Mouse (Mus musculus) neural tube, embryonic 13.5 days (tissue): Measurements from ENCODE around the gene Ptprh. TPM values are rescaled to one million over a fixed set of nuclear protein-coding genes. Genes with fewer than 3 reads are reported as not detected.

Source experiments
- ATAC-seq: fragments of 200-750 bp; cut with Nextera tagmentation; 2 replicates; pipeline ENCODE4 v1.8.0; 2017; ENCODE audit warnings: low read depth, mild to moderate bottlenecking, moderate TSS enrichment, moderate library complexity
- H3K27ac ChIP-seq: fragments of 300-500 bp; sonication (generic); replicated peaks from 2 replicates; pipeline ENCODE4 v1.5.1; 2015; ENCODE audit warnings: moderate library complexity, mild to moderate bottlenecking, inconsistent platforms
- H3K27me3 ChIP-seq: fragments of 300-500 bp; sonication (generic); 2 replicates; pipeline ENCODE4 v1.6.1; 2015; ENCODE audit warnings: mild to moderate bottlenecking, inconsistent platforms
- H3K36me3 ChIP-seq: fragments of 300-500 bp; sonication (generic); 2 replicates; pipeline ENCODE4 v1.6.1; 2015; ENCODE audit warnings: mild to moderate bottlenecking, inconsistent platforms
- H3K4me1 ChIP-seq: fragments of 300-500 bp; sonication (generic); replicated peaks from 2 replicates; pipeline ENCODE4 v1.6.1; 2015; ENCODE audit warnings: inconsistent platforms
- H3K4me2 ChIP-seq: fragments of 300-500 bp; sonication (generic); 2 replicates; pipeline ENCODE4 v1.6.1; 2015; ENCODE audit warnings: inconsistent platforms, mild to moderate bottlenecking, moderate library complexity
- H3K4me3 ChIP-seq: fragments of 300-500 bp; sonication (generic); 2 replicates; pipeline ENCODE4 v1.5.1; 2015; ENCODE audit warnings: mild to moderate bottlenecking, inconsistent platforms
- H3K9ac ChIP-seq: fragments of 300-500 bp; sonication (generic); 2 replicates; pipeline ENCODE4 v1.6.1; 2015; ENCODE audit warnings: moderate library complexity, mild to moderate bottlenecking, inconsistent platforms
- H3K9me3 ChIP-seq: fragments of 300-500 bp; sonication (generic); 2 replicates; pipeline ENCODE4 v1.6.1; 2016; ENCODE audit warnings: inconsistent platforms
- WGBS: fragments of 180-500 bp; shearing (Covaris S2); methylation state at CpG from one replicate; pipeline ENCODE4 v1.1.7; 2015; 5-methylcytosine and 5-hydroxymethylcytosine counted together
- microRNA-seq: library from miRNA; unstranded; fragments of <30 nt; microRNA quantifications from one replicate; pipeline ENCODE4, GENCODE M21; 2016
- polyA plus RNA-seq: library from polyadenylated mRNA; unstranded; fragments of >200 nt; fragmentation: Nextera tagmentation; extraction: Ambion mirVana; gene quantifications from 2 replicates; pipeline ENCODE4 v1.2.1, GENCODE M21; 2015

Gene Ptprh
- polyA plus RNA-seq, 1 experiment from 2014 or later: 0.31 TPM

GRCm38 (mm10) chr7:4503858-4504257 is 100.0 kb downstream of the Ptprh start:
- no peak overlapping the region for H3K4me3 ChIP-seq
- H3K27me3 ChIP-seq: no peaks in the 10 kb centered on the region
- H3K9ac ChIP-seq: no peak overlapping the region
- H3K27ac ChIP-seq: no peak overlapping the region
- H3K4me2 ChIP-seq: no peak overlapping the region
- ATAC-seq: no peak
- H3K36me3 ChIP-seq: no peaks in the 10 kb centered on the region
- peaks cover 25% of the 10 kb centered on the region for H3K4me1 ChIP-seq
- H3K9me3 ChIP-seq: no peaks in the 10 kb centered on the region
- 88% methylated on average over 5 of the region's 5 CpGs for WGBS

- Histone ChIP-seq H3K27me3 (no peaks in the 10 kb centered on the region), H3K4me2 (no peak overlapping the region; the same call in 1 of the 2 replicates), H3K9me3 (no peaks in the 10 kb centered on the region), H3K4me3 (no peak overlapping the region), H3K4me1 (peaks cover 33% of the 10 kb centered on the region), H3K27ac (no peak overlapping the region), H3K9ac (no peak overlapping the region), H3K36me3 (no peaks in the 10 kb centered on the region)
- WGBS: 77% methylated on average over 4 of the region's 4 CpGs
- no peak for ATAC-seq
Observed at GRCm38 (mm10) chr7:4503100-4503499, 100.7 kb downstream of the Ptprh start.

- Histone ChIP-seq H3K4me1 (peaks cover 38% of the 10 kb centered on the region), H3K36me3 (no peaks in the 10 kb centered on the region), H3K4me2 (peak overlapping the region; percentile 93), H3K27ac (no peak overlapping the region; the same call in 1 of the 2 replicates), H3K9ac (peak overlapping the region; percentile 96), H3K27me3 (no peaks in the 10 kb centered on the region), H3K9me3 (no peaks in the 10 kb centered on the region), H3K4me3 (peak overlapping the region; percentile 84)
- ATAC-seq: peak; percentile 26
- WGBS: 15% methylated on average over 14 of the region's 14 CpGs
Observed at GRCm38 (mm10) chr7:4502421-4503090, 101.3 kb downstream of the Ptprh start.

- no peaks in the 10 kb centered on the region for H3K27me3 ChIP-seq
- peak within 1 kb of the TSS; percentile 93 for H3K4me2 ChIP-seq
- peak within 1 kb of the TSS; percentile 96 for H3K9ac ChIP-seq
- under 1% methylated on average over 62 of the region's 62 CpGs for WGBS
- peak within 1 kb of the TSS; percentile 91 for H3K27ac ChIP-seq
- peaks cover 44% of the 10 kb centered on the region for H3K4me1 ChIP-seq
- ATAC-seq: peak; percentile 94
- peak within 1 kb of the TSS; percentile 84 for H3K4me3 ChIP-seq
- H3K9me3 ChIP-seq: no peaks in the 10 kb centered on the region
- peaks cover 4% of the 10 kb centered on the region for H3K36me3 ChIP-seq
Observed at GRCm38 (mm10) chr7:4501558-4502397, 102.1 kb downstream of the Ptprh start, which contains the start of gene Ppp1r12c. TSS of gene Ppp1r12c (minus strand) at chr7:4501680.

GRCm38 (mm10) chr7:4500892-4501471 is 102.9 kb downstream of the Ptprh start:
- peak overlapping the region; percentile 96 for H3K9ac ChIP-seq
- H3K4me1 ChIP-seq: peaks cover 44% of the 10 kb centered on the region
- H3K27ac ChIP-seq: peak overlapping the region; percentile 91
- H3K9me3 ChIP-seq: no peaks in the 10 kb centered on the region
- H3K36me3 ChIP-seq: peaks cover 12% of the 10 kb centered on the region
- no peaks in the 10 kb centered on the region for H3K27me3 ChIP-seq
- ATAC-seq: peak; percentile 54
- peak overlapping the region; percentile 93 for H3K4me2 ChIP-seq
- peak overlapping the region; percentile 84 for H3K4me3 ChIP-seq
- WGBS: under 1% methylated on average over 40 of the region's 52 CpGs

GRCm38 (mm10) chr7:4499034-4499433 is 104.8 kb downstream of the Ptprh start:
- peaks cover 31% of the 10 kb centered on the region for H3K36me3 ChIP-seq
- H3K4me3 ChIP-seq: peak overlapping the region; percentile 15; the same call in 1 of the 2 replicates
- peak overlapping the region; percentile 96 for H3K9ac ChIP-seq
- H3K27me3 ChIP-seq: no peaks in the 10 kb centered on the region
- H3K4me1 ChIP-seq: peaks cover 44% of the 10 kb centered on the region
- H3K27ac ChIP-seq: peak overlapping the region; percentile 40
- H3K9me3 ChIP-seq: no peaks in the 10 kb centered on the region
- 92% methylated on average over 4 of the region's 4 CpGs for WGBS
- H3K4me2 ChIP-seq: peak overlapping the region; percentile 93
- no peak for ATAC-seq

Small RNA genes lying within 50 kb of the gene (microRNA-seq; reads per million reads assigned to microRNA genes)
- gene Gm23577: not detected

Other genes with a start within 250 kb of the Ptprh start
- 0.07 TPM in 2 replicates for gene Gp6, start 206.3 kb downstream of the Ptprh start, polyA plus RNA-seq
- gene Rdh13, start 158.4 kb downstream of the Ptprh start, polyA plus RNA-seq: 35.9 and 38.6 TPM in 2 replicates
- gene Eps8l1, start 143.4 kb downstream of the Ptprh start, polyA plus RNA-seq: 12.1 and 12.9 TPM in 2 replicates
- gene Ppp1r12c, start 102.4 kb downstream of the Ptprh start, polyA plus RNA-seq: 46.0 and 48.4 TPM in 2 replicates
- 12.7 and 42.9 TPM in 2 replicates for gene Tnnt1, start 87.7 kb downstream of the Ptprh start, polyA plus RNA-seq
- gene Tnni3, start 79.8 kb downstream of the Ptprh start, polyA plus RNA-seq: 1.8 and 3.6 TPM in 2 replicates
- gene Dnaaf3, start 71.6 kb downstream of the Ptprh start, polyA plus RNA-seq: 1.1 and 1.2 TPM in 2 replicates
- 53.6 and 60.5 TPM in 2 replicates for gene Syt5, start 56.5 kb downstream of the Ptprh start, polyA plus RNA-seq
- gene Tmem86b, start 27.4 kb upstream of the Ptprh start, polyA plus RNA-seq: 2.4 and 3.5 TPM in 2 replicates
- 10.3 TPM in 2 replicates for gene Ppp6r1, start 55.0 kb upstream of the Ptprh start, polyA plus RNA-seq
- 121 and 136 TPM in 2 replicates for gene Hspbp1, start 81.0 kb upstream of the Ptprh start, polyA plus RNA-seq
- 5.9 and 6.2 TPM in 2 replicates for gene Brsk1, start 86.6 kb upstream of the Ptprh start, polyA plus RNA-seq
- gene Tmem150b, start 121.2 kb upstream of the Ptprh start, polyA plus RNA-seq: 0.32 TPM in 1 of 2 replicates, not detected in the other
- gene Kmt5c, start 136.1 kb upstream of the Ptprh start, polyA plus RNA-seq: 84.0 and 84.7 TPM in 2 replicates
- gene Cox6b2, start 149.1 kb upstream of the Ptprh start, polyA plus RNA-seq: 18.9 and 19.0 TPM in 2 replicates
- gene Fam71e2, start 167.3 kb upstream of the Ptprh start, polyA plus RNA-seq: not detected in 2 replicates
- 0.46 and 0.91 TPM in 2 replicates for gene Il11, start 178.8 kb upstream of the Ptprh start, polyA plus RNA-seq
- gene Tmem190, start 178.9 kb upstream of the Ptprh start, polyA plus RNA-seq: not detected in 2 replicates
- 2.9 and 3.8 TPM in 2 replicates for gene Tmem238, start 185.6 kb upstream of the Ptprh start, polyA plus RNA-seq
- 194 and 230 TPM in 2 replicates for gene Rpl28, start 188.8 kb upstream of the Ptprh start, polyA plus RNA-seq
- 266 and 276 TPM in 2 replicates for gene Ube2s, start 208.5 kb upstream of the Ptprh start, polyA plus RNA-seq
- gene Shisa7, start 240.7 kb upstream of the Ptprh start, polyA plus RNA-seq: 8.7 and 9.7 TPM in 2 replicates